Mouse (Mus musculus) heart, adult 9 months (tissue): ENCODE results near the gene Grb7.

Source experiments
- DNase-seq, 2 experiments: peaks; one replicate each; pipeline ENCODE4 v3.0.0; 2022; ENCODE audit warnings: low spot score in 2 of 2

Gene Grb7

DNA sequence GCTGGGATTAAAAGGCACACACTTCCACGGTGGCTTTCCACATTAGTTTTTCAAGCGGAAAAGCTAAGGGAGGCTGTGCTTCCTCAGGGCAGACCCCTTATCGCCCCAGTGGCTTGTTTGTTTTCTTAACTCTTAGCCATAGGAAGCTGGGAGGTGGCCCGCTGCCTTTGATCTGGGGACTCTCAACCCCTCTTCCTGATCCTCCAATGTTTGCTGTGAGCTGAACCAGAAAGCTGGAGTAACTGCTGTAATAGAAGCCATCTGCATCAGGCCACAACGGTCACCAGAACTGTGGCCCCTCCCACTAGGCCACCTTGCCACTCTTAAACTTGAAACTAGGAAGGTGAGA, at the start of gene Grb7:
TSS of gene Grb7 (plus strand) at position 182 of the 349 bp plus-strand sequence.
- DNase-seq, result no peak

DNA sequence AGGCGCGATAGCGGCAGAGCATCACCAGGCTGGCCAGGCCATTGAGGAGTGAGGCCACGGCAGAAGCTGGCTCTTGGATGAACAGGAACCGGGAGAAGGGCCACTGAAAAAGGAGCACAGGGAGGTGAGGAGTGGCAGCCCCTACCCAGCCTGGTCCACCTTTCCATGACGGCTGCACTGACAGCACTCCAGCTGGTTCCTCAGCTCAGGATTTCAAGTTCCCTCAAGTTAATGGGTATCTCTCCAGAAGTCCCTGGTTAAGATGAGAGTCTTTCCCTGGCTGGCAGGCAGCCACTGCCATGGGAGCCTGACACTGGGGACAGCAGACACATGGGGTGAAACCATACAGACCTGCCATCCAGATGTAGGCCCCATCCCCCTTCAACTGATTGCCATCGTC, 48.2 kb upstream of the Grb7 start:
- no peak for DNase-seq

DNA sequence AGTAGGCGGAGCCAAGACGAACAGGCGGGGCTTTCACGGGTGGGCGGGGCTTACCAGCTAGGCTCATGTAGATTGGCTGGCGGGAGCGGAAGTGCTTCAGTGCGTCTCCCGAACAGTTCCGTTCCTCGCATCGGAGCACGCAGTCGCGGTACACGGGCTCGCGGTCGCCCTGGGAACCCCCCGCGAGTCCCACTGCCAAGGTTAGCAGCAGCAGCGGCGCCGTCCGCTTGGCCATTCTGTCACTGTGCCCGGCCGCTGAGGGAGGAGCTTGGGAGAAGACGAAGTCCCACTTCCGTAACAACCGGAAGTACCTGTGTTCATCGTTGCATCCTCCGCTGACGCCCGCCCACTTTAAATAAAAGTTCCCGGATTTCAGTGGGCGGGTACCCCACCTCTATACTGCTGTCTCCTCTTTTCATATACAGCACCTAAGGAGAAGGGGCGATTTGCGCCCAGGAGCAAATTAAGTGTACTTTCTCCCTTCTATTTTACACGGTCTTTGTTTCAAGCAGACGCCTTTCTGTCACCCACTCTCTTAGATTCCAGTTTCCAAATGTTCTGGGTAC, 46.0 kb upstream of the Grb7 start, which contains the start of gene Pgap3:
TSS of gene Pgap3 (minus strand) at position 330 of the 566 bp plus-strand sequence.
- peak; percentile 88 for DNase-seq

DNA sequence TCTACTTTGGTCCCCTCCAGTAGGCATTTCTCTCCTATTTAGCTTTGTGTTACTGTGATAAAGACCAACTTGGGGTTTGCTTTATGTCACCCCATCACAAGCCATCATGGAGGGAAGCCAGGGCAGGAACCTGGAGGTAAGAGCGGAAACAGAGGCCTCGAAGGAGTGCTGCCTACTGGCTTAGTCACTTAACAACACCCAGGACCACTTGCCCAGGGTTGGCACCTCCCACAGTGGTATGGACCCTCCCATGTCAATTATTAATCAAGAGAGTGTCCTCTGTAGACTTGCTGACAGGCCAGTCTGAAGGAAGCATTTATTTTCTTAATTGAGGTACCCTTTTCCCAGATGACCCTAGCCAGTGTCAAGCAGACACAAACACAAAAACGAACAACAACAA, 45.4 kb upstream of the Grb7 start:
- no peak for DNase-seq

DNA sequence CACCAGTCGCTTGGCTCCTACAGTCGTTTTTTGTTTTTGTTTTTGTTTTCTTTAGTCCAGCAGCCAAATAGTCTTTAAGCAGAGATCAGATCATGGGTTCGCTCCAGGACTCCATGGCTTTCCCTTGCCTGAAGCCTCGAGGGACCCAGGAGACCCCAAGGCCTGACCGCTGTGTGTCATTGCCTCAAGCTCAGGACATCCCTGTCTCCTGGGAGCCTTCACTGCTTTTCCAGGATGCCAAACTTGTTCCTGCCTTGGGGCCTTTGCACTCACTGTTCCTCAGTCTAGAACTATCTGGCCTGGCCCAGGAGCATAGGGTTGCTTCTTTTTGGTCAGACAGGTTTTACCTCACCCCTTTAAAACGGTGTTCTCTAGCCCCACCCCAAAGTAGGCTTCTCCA, 39.6 kb upstream of the Grb7 start:
- DNase-seq, result no peak

DNA sequence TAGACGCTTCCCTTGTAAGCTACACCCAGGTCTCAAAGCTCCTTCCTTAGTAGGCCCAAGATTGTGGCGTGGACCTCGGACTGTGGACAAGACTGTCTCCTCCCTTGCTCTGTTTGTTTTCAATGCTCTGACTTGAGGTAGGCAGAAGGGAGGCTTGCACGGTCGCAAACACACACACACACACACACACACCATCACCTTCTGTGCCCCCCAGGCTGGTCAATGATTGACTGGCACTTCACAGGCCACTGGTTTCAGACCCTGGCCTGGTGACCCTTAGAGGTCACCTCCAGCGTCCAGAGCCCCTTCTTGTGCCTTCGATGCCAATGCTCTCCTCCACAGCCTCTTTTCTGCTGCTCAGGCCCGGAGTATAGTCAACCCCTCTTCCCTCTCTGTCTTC, 37.3 kb upstream of the Grb7 start:
- no peak for DNase-seq

DNA sequence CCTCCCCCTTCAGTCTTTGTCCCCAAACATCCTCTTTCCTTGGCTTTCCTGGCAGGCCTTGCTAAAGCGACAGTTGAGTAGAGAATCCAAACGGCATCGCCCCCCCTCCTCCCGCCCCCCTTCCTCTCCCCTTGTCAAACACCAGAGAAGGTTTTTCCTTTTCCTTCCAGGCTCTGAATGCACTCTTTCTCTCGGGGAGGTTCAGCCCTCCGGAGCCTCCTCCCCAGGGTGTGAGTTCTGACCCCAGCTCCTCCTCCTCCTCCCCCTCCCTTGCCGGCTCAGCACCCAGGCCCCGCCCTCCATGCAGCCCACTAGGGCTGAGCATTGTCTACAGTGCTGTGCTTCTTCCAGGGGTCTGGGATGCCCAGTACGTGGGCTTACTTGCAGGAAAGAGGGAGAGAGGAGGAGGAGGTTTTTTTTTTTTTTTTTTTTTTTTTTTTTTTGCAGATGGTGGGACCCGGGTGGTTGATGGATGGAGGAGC, 36.8 kb upstream of the Grb7 start:
- DNase-seq, result no peak

DNA sequence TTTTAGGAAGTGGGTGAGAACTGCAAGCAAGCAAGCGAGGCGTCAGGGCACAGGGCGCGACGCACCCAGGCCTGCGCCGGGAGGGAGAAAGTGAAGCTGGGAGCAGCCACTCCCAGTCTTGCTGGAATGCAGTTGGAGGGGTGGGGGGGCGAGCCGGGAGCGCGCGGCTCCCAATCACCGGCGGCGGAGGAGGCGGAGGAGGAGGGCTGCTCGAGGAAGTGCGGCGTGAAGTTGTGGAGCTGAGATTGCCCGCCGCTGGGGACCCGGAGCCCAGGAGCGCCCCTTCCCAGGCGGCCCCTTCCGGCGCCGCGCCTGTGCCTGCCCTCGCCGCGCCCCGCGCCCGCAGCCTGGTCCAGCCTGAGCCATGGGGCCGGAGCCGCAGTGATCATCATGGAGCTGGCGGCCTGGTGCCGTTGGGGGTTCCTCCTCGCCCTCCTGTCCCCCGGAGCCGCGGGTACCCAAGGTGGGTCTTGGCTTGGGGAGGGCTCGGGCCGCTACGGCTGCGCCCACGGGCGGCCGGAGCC, 33.9 kb upstream of the Grb7 start, which contains the start of gene Erbb2:
TSS of gene Erbb2 (plus strand) at position 198 of the 524 bp plus-strand sequence.
- DNase-seq, result peak; percentile 66 to 75

DNA sequence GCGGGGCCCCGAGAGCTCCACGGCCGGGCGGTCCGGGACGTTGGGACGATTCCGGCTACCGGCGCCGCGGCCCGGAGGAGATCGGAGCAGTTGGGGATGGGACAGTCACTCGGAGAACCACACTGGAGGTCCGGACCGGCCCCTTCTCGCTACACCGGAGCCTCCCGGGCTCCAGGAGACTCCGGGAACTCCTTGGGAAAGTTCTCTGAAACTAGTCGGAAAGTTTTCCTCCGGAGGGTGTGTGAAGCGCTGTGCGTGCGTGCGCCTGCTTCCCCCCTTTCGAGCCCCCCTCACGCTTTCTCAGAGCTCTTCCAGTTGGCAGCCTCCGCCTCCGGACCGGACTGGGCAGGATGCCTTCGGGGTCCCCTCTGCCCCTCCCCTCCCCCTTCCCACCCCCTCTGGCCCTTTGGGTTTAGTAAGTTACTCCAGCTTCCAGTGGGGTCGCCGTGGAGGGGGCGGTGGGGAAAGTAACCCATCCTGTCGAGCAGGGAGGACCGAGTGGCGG, 33.3 kb upstream of the Grb7 start:
- DNase-seq, result peak in 1 of 2 experiments; percentile 33

DNA sequence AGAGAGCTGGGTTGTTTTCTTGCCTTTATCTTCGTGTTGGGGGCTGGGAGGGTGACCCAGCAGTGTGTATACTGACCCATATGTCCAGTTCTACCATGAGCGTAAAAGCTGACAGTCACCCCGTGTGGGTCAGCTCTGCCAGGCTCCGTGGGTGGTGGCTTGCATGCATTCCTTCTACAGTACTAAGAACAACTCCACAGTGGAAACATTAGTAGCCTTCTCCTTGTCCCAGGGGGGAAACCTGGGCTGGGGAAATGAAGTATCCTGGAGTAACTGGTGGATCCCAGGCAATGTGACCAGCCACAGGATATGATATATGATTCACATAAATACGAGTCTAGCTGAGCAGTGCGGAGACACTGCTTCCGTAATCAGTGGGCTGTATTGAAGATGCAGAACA, 32.5 kb upstream of the Grb7 start:
- DNase-seq, result no peak

DNA sequence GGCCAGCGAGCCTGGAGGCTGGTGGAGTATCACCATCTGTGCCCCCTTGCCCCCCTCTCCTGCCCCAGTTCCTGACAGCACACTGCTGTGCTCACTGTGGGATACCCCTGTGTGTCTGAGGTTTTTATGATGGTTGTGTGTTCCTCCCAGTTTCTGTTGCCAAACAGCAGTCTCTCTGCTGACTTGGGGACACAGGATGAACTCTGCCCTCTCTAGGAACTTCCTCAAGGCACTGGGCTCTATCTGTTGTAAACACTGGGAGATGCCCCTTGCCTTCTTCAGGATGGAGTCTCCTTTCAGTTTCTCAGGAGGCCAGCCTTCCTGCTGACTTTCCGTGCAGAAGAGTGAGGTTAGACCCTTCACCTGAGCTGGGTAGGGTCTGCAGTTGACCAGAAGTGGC, 32.0 kb upstream of the Grb7 start:
- no peak for DNase-seq

DNA sequence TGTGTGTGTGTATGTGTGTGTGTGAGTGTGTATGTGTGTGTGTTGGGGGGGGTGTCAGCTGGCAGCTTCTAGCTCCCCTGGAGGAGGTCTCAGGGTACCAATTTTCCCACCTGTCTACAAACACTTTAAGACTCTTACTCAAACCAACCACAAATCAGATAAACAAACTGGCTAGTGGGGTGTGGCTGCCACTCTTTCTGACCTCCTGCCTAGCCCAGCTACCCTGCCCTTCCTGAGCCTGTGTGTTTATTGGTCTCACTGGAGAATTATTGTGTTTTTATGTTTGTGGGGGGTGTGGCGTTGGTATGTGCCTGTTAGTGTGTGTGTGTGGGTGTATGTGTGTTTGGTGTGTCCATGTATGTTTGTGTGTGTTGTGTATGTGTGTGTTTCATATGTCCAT, 29.1 kb upstream of the Grb7 start:
- DNase-seq, result no peak

DNA sequence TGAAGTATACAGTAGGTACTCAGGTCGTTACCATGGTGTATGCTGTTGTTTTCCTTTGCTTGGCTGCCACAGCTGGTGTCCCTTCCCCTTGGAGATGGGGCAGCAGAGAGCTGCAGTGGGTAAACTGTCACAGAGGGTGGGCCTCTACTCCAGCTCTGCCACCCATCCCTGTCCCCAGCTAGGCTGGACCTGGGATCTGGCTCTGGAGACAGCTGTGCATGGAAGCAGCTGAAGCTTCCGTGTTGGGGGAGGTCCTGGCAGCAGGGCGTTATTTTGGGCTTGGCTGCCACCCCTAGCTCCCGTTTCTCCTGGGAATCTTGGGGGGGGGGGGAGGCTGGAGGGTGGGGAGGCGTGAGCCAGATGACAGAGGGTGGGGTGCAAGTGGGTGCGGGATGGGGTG, 27.9 kb upstream of the Grb7 start:
- DNase-seq, result no peak

DNA sequence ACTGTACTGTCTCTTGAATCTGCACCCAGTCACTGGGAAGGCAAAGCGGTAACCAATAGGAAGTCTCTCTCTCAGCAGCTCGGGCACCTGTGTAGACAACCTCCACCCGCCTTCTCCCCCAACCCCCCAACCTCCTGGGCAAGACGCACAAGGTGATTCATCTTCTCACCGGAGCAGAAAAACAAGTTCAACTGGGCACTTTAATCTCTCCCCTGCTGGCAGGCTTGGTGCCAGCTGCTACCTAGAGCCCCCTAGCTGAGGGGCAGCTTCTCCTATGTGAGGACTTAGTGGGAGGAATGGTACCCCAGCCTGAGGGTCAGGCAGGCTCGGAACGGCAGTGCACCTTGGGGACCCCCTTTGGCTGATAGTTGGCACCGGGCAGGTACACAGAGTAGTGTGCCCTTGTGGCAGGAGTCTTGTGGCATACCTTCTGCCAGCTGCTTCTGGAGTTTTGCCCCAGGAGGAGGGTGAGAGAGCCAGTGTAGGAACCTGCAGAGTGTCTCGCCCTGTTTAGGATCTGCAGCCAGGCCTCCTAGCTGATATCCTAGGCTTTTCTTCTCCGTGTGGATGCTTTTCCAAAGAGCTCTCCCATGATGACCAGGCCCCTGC, 27.2 kb upstream of the Grb7 start:
- DNase-seq, result no peak

DNA sequence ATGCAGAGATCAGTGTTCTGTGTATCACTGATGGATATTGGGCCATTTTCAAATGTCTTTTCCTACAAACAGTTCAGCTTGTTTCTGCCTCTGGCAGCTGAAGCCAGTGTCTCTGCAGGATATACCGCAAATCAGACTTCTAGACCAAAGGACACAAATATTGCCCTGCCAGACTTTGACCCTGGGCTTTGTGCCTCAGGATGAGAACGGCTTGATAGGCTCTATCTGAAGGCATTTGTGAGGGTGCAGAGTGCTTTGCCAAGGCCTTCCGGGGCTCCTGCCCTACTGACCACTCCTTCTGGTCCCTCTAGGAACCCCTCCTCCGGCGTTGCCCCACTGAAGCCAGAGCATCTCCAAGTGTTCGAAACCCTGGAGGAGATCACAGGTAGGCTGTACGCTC, 19.6 kb upstream of the Grb7 start:
- DNase-seq, result no peak

DNA sequence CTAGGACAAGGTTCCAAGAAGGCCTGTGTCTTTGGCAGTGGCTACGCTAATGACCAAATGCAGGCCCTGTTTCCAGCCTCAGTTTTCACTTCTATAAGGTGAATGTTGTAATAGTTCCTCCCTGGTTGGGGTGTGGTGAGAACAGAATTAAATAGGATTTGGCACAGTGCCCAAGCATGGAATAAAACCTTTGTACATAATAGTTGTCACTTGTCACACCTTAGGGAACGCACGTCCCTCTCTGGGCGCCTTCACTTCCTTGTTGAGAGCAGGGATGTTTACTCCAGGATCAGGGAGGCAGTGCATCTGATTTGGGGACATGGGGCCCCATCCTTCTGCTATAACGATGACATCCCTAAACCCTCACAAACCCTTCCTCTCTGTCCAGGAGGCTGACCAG, 17.8 kb upstream of the Grb7 start:
- DNase-seq, result no peak

DNA sequence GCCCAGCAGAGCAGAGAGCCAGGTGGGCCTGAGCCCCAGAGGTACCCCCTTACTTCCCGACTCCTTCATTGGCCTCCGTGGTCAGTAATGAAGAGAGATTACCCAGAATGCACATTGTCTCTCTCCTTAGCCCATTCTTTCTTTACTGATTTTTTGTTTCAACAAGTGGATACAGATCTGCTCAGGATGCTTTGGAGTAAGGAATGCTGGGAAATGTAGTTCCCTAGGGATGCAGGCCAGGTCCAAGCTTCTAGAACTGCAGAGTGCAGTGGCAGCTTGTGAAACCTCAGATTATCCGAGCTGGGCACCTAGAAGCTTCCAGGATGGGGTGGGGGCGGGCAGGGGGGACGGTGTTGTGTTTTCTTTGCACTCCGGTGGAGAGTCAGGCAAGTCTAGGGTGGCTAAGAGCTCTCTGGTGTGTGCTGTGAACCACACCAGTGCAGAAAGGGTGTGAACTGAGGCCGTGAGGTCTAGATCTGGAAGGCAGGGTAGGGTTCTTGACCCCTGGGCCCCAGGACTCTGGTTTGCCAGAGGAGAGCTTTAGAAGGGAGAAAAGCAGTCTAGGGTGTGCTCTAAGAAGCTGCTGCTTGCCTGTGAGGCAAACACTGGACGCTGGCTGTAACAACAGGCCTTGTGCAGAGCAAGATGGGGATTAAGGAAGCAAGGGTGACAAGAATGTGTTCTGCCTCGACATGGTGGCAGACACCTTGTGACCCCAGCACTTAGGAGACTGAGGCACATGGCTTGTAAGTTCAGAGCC, 14.3 kb upstream of the Grb7 start:
- no peak for DNase-seq

DNA sequence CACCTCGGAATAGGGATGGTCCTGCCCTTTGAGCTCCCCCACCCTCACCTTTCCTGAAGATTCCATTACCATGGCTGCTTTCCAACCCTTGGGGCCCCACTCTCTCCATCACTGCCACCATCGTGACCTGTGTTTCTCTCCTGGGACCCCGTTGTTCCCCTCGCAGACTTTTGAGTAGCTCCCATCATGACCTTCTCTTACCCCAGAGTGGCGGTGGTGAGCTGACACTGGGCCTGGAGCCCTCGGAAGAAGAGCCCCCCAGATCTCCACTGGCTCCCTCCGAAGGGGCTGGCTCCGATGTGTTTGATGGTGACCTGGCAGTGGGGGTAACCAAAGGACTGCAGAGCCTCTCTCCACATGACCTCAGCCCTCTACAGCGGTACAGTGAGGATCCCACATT, 10.5 kb upstream of the Grb7 start:
- DNase-seq, result no peak

DNA sequence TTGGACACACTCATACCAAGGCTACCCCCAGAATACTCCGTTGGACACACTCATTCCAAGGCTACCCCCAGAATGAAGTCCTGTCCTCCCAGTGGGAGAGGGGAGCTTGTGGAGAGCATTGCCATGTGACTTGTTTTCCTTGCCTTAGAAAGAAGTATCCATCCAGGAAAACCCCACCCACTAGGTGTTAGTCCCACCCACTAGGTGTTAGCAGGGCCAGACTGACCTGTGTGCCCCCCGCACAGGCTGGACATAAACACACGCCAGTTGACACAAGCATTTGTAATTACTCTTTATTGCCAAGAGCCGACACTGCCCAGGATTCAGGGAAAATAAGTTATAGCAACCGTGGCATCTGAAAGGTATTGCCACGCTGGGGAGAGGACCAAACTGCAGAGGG, 8.8 kb upstream of the Grb7 start:
- no peak for DNase-seq

DNA sequence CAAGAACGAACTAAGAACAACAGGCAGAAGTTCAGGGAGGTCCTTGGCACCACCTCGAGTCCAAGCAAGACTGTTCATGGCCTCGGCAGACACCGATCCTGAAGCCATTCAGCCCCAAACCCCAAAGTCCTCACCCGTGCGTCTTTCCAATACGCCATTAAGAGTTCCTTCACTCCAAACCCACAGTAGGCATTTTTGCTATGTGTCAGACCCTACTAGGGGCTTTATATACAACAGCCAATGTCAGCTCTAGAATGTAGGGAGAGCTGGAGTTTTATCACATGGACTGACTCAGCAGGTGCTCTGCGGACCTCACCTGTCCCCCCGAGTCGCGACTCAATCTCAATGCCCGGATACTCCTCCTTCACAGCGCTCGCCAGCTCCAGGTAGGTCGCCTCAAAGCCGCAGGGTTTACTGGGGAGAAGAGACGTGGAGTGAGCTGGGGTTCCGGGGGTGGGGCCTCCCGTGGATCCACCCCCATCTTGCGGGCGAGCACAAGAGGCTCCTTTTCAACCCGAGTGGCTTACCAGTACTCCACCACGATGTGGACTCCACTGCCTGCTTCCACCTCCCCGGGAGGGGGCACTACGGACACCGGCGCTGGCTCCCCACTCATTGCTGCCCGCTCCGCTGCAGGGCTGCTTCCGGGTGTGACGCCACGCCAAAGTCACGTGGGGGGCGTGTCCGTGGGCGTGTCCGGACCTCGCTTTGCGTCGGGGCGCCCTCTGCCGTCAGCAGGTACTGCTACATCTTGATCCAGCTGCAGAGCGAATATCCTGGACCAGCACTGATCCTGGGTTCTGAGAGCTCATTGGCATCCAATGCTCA, 7.6 kb upstream of the Grb7 start, which contains the start of gene Mien1:
TSS of gene Mien1 (minus strand) at position 661 of the 828 bp plus-strand sequence.
- peak; percentile 86 to 93 for DNase-seq

DNA sequence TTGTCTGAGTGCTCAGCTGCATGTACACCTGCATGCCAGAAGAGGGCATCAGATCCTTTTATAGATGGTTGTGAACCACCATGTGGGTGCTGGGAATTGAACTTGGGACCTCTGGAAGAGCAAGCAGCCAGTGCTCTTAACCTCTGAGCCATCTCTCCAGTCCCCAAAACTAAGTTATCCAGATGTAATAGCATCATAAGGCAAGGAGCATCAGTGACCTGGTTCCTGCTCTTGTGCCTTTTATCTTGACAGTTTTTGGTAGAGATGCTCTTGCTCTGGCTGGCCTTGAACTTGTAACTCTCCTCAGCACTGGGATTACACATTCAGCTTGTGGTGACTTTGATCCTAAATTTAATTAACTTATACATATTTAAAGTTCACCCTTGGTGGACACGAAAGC, 2.5 kb upstream of the Grb7 start:
- no peak for DNase-seq

DNA sequence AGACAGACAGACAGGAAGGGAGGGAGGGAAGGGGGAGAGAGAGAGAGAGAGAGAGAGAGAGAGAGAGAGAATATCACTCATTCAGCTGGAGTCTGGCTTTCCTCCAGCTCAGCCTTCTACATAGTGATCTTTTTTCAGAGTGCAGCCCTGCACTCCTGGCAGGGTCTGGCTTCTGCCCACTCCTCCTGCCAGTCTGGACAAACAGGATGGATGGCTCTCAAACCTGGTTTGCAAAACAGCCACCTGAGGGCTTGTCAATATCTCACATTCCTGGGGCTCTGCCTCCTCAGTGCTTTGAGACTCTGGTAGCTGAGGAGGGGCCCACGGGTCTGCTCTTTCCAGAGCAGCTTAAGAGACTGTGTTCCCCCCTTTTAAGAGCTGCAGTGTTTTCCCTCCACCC, 956 bp upstream of the Grb7 start:
- no peak for DNase-seq
